Mouse (Mus musculus): ENCODE measurements around the gene Acrbp. TPM values are rescaled to one million over a fixed set of nuclear protein-coding genes. Genes with fewer than 3 reads are reported as not detected.

The Acrbp gene
- polyA plus RNA-seq, 1 experiment, result 1.4 TPM

DNA sequence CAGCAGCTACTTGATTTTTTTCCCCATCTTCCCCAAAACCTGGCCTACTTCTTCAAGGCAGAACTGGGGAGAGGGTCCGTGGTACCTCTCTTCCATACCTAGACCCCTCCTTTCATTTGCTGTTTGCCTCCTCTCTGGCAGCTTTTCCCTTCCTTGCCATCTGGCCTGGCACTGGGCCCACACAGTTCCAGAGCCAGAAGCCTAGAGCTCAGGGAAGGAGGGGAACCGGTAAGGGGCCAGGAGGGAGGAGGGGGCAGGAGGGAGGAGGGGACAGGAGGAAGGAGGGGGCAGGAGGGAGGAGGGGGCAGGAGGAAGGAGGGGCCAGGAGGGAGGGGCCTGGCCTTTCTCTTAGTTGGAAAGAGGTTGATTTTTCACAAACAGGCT lies 22.4 kb downstream of the Acrbp start:
- no peak overlapping the region for H3K4me3 ChIP-seq
- H3K79me2 ChIP-seq (ENCODE audit: control insufficient read depth, insufficient read depth), result no peaks in the 10 kb centered on the region
- no peak overlapping the region for H3ac ChIP-seq (ENCODE audit: control insufficient read depth, insufficient read length)
- no peak for TF ChIP-seq SRF (IDR thresholded peaks at IDR 0.05; ENCODE audit: control insufficient read depth, insufficient read length, low read depth)
- no peak for TF ChIP-seq TCF3 (IDR thresholded peaks at IDR 0.05; ENCODE audit: insufficient read length, low read depth)
- no peak for TF ChIP-seq MYOG (IDR thresholded peaks at IDR 0.05; ENCODE audit: control insufficient read depth in 1 of 3, insufficient read depth in 1 of 3, insufficient read length in 2 of 3, low read depth in 2 of 3)
- no peak for TF ChIP-seq MAX (IDR thresholded peaks at IDR 0.05; ENCODE audit: low read depth)
- no peak for TF ChIP-seq POLR2A (IDR thresholded peaks at IDR 0.05; ENCODE audit: insufficient read length, low read depth)
- no peak for TF ChIP-seq TCF12 (IDR thresholded peaks at IDR 0.05; ENCODE audit: insufficient read depth, poor library complexity, severe bottlenecking)
- no peak for TF ChIP-seq USF1 (IDR thresholded peaks at IDR 0.05; ENCODE audit: low read depth)
- no peak for TF ChIP-seq POLR2AphosphoS2 (IDR thresholded peaks at IDR 0.05; ENCODE audit: insufficient read length, low read depth)
- no peak for TF ChIP-seq E2F4 (IDR thresholded peaks at IDR 0.05; ENCODE audit: insufficient read depth)
- TF ChIP-seq REST (IDR thresholded peaks at IDR 0.05; ENCODE audit: insufficient read depth, insufficient read length), result no peak
- TF ChIP-seq MYOD1 (IDR thresholded peaks at IDR 0.05; ENCODE audit: control insufficient read depth in 1 of 3, insufficient read length in 2 of 3, low read depth in 2 of 3), result no peak
- no peak for TF ChIP-seq CEBPB (IDR thresholded peaks at IDR 0.05; ENCODE audit: insufficient read depth, poor library complexity, severe bottlenecking)
- H3K4me2 ChIP-seq (ENCODE audit: low read depth), result no peak overlapping the region
- H3K27me3 ChIP-seq (ENCODE audit: control insufficient read depth, insufficient read depth, insufficient read length), result peaks cover 54% of the 10 kb centered on the region
- no peaks in the 10 kb centered on the region for H3K36me3 ChIP-seq (ENCODE audit: control insufficient read depth, insufficient read depth)

DNA sequence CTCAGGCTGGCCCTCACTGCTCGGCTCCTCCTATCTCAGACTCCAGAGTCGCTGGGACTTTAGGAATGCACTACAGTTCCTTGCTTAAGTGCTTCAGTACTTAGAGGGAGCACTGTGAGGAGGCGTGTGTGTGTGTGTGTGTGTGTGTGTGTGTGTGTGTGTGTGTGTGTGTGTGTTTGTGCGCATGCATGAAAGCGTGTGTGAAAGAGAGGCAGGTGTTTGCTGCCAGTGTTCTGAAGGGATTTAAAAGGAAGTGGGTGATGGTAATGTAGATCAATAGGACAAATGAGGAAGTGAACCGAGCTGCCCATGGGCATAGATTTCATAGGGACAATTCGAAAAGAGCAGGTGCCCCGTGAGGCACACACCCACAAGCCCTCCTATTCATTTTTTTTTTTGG lies 24.3 kb downstream of the Acrbp start:
- TF ChIP-seq MAX (IDR thresholded peaks at IDR 0.05; ENCODE audit: low read depth) (no peak), CEBPB (IDR thresholded peaks at IDR 0.05; ENCODE audit: insufficient read depth, poor library complexity, severe bottlenecking) (no peak), TCF3 (IDR thresholded peaks at IDR 0.05; ENCODE audit: insufficient read length, low read depth) (no peak), E2F4 (IDR thresholded peaks at IDR 0.05; ENCODE audit: insufficient read depth) (no peak), POLR2AphosphoS2 (IDR thresholded peaks at IDR 0.05; ENCODE audit: insufficient read length, low read depth) (no peak), POLR2A (IDR thresholded peaks at IDR 0.05; ENCODE audit: insufficient read length, low read depth) (no peak), MYOG (IDR thresholded peaks at IDR 0.05; ENCODE audit: control insufficient read depth in 1 of 3, insufficient read depth in 1 of 3, insufficient read length in 2 of 3, low read depth in 2 of 3) (no peak)
- Histone ChIP-seq H3K4me3 (no peak overlapping the region), H3K27me3 (ENCODE audit: control insufficient read depth, insufficient read depth, insufficient read length) (peaks cover 41% of the 10 kb centered on the region), H3K36me3 (ENCODE audit: control insufficient read depth, insufficient read depth) (no peaks in the 10 kb centered on the region), H3K79me2 (ENCODE audit: control insufficient read depth, insufficient read depth) (no peaks in the 10 kb centered on the region), H3ac (ENCODE audit: control insufficient read depth, insufficient read length) (no peak overlapping the region), H3K4me2 (ENCODE audit: low read depth) (no peak overlapping the region)

GRCm38 (mm10) chr6:125081394-125081793 lies 31.9 kb downstream of the Acrbp start:
- TF ChIP-seq SRF (IDR thresholded peaks at IDR 0.05; ENCODE audit: control insufficient read depth, insufficient read length, low read depth), result no peak
- TF ChIP-seq TCF12 (IDR thresholded peaks at IDR 0.05; ENCODE audit: insufficient read depth, poor library complexity, severe bottlenecking), result no peak
- no peak for TF ChIP-seq POLR2AphosphoS2 (IDR thresholded peaks at IDR 0.05; ENCODE audit: insufficient read length, low read depth)
- no peak for TF ChIP-seq CEBPB (IDR thresholded peaks at IDR 0.05; ENCODE audit: insufficient read depth, poor library complexity, severe bottlenecking)
- TF ChIP-seq TCF3 (IDR thresholded peaks at IDR 0.05; ENCODE audit: insufficient read length, low read depth), result no peak
- TF ChIP-seq POLR2A (IDR thresholded peaks at IDR 0.05; ENCODE audit: insufficient read length, low read depth), result no peak
- H3K4me2 ChIP-seq (ENCODE audit: low read depth), result no peak overlapping the region
- H3ac ChIP-seq (ENCODE audit: control insufficient read depth, insufficient read length), result no peak overlapping the region
- H3K27me3 ChIP-seq (ENCODE audit: control insufficient read depth, insufficient read depth, insufficient read length), result peaks cover 11% of the 10 kb centered on the region
- H3K4me3 ChIP-seq, result no peak overlapping the region
- no peaks in the 10 kb centered on the region for H3K36me3 ChIP-seq (ENCODE audit: control insufficient read depth, insufficient read depth)
- no peaks in the 10 kb centered on the region for H3K79me2 ChIP-seq (ENCODE audit: control insufficient read depth, insufficient read depth)

GRCm38 (mm10) chr6:125081797-125082560 lies 32.5 kb downstream of the Acrbp start:
- Histone ChIP-seq H3K4me3 (no peak overlapping the region), H3K79me2 (ENCODE audit: control insufficient read depth, insufficient read depth) (no peaks in the 10 kb centered on the region), H3K4me2 (ENCODE audit: low read depth) (no peak overlapping the region), H3K36me3 (ENCODE audit: control insufficient read depth, insufficient read depth) (no peaks in the 10 kb centered on the region), H3ac (ENCODE audit: control insufficient read depth, insufficient read length) (no peak overlapping the region), H3K27me3 (ENCODE audit: control insufficient read depth, insufficient read depth, insufficient read length) (peaks cover 11% of the 10 kb centered on the region)
- TF ChIP-seq MAX (IDR thresholded peaks at IDR 0.05; ENCODE audit: low read depth), result no peak
- TF ChIP-seq REST (IDR thresholded peaks at IDR 0.05; ENCODE audit: insufficient read depth, insufficient read length), result no peak
- no peak for TF ChIP-seq POLR2AphosphoS2 (IDR thresholded peaks at IDR 0.05; ENCODE audit: insufficient read length, low read depth)
- no peak for TF ChIP-seq E2F4 (IDR thresholded peaks at IDR 0.05; ENCODE audit: insufficient read depth)
- no peak for TF ChIP-seq TCF3 (IDR thresholded peaks at IDR 0.05; ENCODE audit: insufficient read length, low read depth)
- no peak for TF ChIP-seq MYOD1 (IDR thresholded peaks at IDR 0.05; ENCODE audit: control insufficient read depth in 1 of 3, insufficient read length in 2 of 3, low read depth in 2 of 3)
- no peak for TF ChIP-seq USF1 (IDR thresholded peaks at IDR 0.05; ENCODE audit: low read depth)
- TF ChIP-seq CEBPB (IDR thresholded peaks at IDR 0.05; ENCODE audit: insufficient read depth, poor library complexity, severe bottlenecking), result no peak
- TF ChIP-seq SRF (IDR thresholded peaks at IDR 0.05; ENCODE audit: control insufficient read depth, insufficient read length, low read depth), result no peak
- no peak for TF ChIP-seq POLR2A (IDR thresholded peaks at IDR 0.05; ENCODE audit: insufficient read length, low read depth)

- Histone ChIP-seq H3ac (ENCODE audit: control insufficient read depth, insufficient read length) (no peak overlapping the region), H3K27me3 (ENCODE audit: control insufficient read depth, insufficient read depth, insufficient read length) (peaks cover 11% of the 10 kb centered on the region)
- no peak for TF ChIP-seq REST (IDR thresholded peaks at IDR 0.05; ENCODE audit: insufficient read depth, insufficient read length)
- no peak for TF ChIP-seq POLR2A (IDR thresholded peaks at IDR 0.05; ENCODE audit: insufficient read length, low read depth)
- TF ChIP-seq TCF3 (IDR thresholded peaks at IDR 0.05; ENCODE audit: insufficient read length, low read depth), result no peak
- no peak for TF ChIP-seq MYOG (IDR thresholded peaks at IDR 0.05; ENCODE audit: control insufficient read depth in 1 of 3, insufficient read depth in 1 of 3, insufficient read length in 2 of 3, low read depth in 2 of 3)
- TF ChIP-seq USF1 (IDR thresholded peaks at IDR 0.05; ENCODE audit: low read depth), result no peak
- no peak for TF ChIP-seq CEBPB (IDR thresholded peaks at IDR 0.05; ENCODE audit: insufficient read depth, poor library complexity, severe bottlenecking)
- no peak for TF ChIP-seq MYOD1 (IDR thresholded peaks at IDR 0.05; ENCODE audit: control insufficient read depth in 1 of 3, insufficient read length in 2 of 3, low read depth in 2 of 3)
- TF ChIP-seq SRF (IDR thresholded peaks at IDR 0.05; ENCODE audit: control insufficient read depth, insufficient read length, low read depth), result no peak
- TF ChIP-seq TCF12 (IDR thresholded peaks at IDR 0.05; ENCODE audit: insufficient read depth, poor library complexity, severe bottlenecking), result no peak
- TF ChIP-seq POLR2AphosphoS2 (IDR thresholded peaks at IDR 0.05; ENCODE audit: insufficient read length, low read depth), result no peak
- TF ChIP-seq E2F4 (IDR thresholded peaks at IDR 0.05; ENCODE audit: insufficient read depth), result no peak
- no peak for TF ChIP-seq MAX (IDR thresholded peaks at IDR 0.05; ENCODE audit: low read depth)
Measured at GRCm38 (mm10) chr6:125082801-125083386, 33.4 kb downstream of the Acrbp start.

More at GRCm38 (mm10) chr6:125082801-125083386, 33.4 kb downstream of the Acrbp start:
- Histone ChIP-seq H3K4me2 (ENCODE audit: low read depth) (no peak overlapping the region), H3K36me3 (ENCODE audit: control insufficient read depth, insufficient read depth) (no peaks in the 10 kb centered on the region), H3K79me2 (ENCODE audit: control insufficient read depth, insufficient read depth) (no peaks in the 10 kb centered on the region), H3K4me3 (no peak overlapping the region)

All from myocyte (in vitro differentiated cells).